Mouse (Mus musculus) megakaryocyte, embryonic 14.5 days (primary cell): ENCODE results near the gene Cbx8. TPM values are rescaled to one million over a fixed set of nuclear protein-coding genes. Genes with fewer than 3 reads are reported as not detected.

ENCODE experiments used
- H3K27me3 ChIP-seq: replicated peaks from 2 replicates; pipeline ENCODE3; 2012; ENCODE audit warnings: inconsistent platforms
- H3K36me3 ChIP-seq: replicated peaks from 2 replicates; pipeline ENCODE3; 2012; ENCODE audit warnings: low read length, inconsistent platforms, mixed read lengths
- H3K4me1 ChIP-seq: 2 replicates; pipeline ENCODE4 v1.6.1; 2012; ENCODE audit warnings: inconsistent platforms
- H3K4me3 ChIP-seq: replicated peaks from 2 replicates; pipeline ENCODE3; 2012; ENCODE audit warnings: moderate library complexity, mild to moderate bottlenecking, inconsistent platforms
- H3K9me3 ChIP-seq: 2 replicates; pipeline ENCODE4 v1.6.1; 2012; ENCODE audit warnings: inconsistent platforms
- FLI1 ChIP-seq: IDR thresholded peaks from 2 replicates; pipeline ENCODE4 v1.6.1; 2012; ENCODE audit warnings: low read length, inconsistent platforms, mixed read lengths
- GATA1 ChIP-seq: IDR thresholded peaks from 3 replicates; pipeline ENCODE4 v1.6.1; 2012; ENCODE audit warnings: mixed read lengths, low read length, inconsistent platforms, borderline replicate concordance
- polyA plus RNA-seq: library from polyadenylated mRNA; stranded (reverse); fragments of >175 nt; gene quantifications from 2 replicates; pipeline ENCODE4 v1.2.3, GENCODE M21; 2012; ENCODE audit warnings: low replicate concordance; ENCODE audit not compliant: insufficient read depth

The Cbx8 gene
- polyA plus RNA-seq, 1 experiment = 2.7 TPM

DNA sequence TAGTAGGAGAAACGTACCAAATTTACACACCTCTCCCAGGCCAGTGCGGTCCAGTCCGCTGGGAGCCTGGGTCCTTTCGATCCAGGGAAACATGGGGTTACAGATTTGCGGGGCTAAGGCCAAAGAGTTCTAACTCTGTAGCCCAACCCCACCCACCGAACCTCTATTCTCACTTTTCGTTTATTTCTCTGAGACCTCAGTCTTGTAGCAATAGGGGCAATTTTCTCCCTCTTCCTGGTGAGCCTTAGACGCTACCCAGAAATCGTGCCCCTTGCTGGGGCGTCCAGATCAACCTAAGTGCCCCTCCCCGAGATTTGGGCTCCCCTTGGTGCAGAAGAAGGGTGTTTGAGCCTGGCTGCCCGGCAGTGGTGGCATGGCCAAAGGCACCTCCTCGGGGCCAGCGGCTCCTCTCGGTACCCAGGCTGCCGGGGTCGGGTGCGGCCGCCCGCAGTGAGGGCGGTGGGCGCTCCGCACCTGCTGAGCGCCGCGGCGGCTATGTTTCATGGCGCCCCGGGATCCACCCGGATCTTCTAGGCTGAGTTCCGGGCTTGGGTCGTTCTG, 14.9 kb upstream of the Cbx8 start:
- H3K4me3 ChIP-seq = peak overlapping the region; percentile 96
- H3K36me3 ChIP-seq = no peaks in the 10 kb centered on the region
- TF ChIP-seq FLI1 = no peak
- peaks cover 75% of the 10 kb centered on the region for H3K4me1 ChIP-seq
- peaks cover 99% of the 10 kb centered on the region for H3K27me3 ChIP-seq
- peaks cover 15% of the 10 kb centered on the region for H3K9me3 ChIP-seq

DNA sequence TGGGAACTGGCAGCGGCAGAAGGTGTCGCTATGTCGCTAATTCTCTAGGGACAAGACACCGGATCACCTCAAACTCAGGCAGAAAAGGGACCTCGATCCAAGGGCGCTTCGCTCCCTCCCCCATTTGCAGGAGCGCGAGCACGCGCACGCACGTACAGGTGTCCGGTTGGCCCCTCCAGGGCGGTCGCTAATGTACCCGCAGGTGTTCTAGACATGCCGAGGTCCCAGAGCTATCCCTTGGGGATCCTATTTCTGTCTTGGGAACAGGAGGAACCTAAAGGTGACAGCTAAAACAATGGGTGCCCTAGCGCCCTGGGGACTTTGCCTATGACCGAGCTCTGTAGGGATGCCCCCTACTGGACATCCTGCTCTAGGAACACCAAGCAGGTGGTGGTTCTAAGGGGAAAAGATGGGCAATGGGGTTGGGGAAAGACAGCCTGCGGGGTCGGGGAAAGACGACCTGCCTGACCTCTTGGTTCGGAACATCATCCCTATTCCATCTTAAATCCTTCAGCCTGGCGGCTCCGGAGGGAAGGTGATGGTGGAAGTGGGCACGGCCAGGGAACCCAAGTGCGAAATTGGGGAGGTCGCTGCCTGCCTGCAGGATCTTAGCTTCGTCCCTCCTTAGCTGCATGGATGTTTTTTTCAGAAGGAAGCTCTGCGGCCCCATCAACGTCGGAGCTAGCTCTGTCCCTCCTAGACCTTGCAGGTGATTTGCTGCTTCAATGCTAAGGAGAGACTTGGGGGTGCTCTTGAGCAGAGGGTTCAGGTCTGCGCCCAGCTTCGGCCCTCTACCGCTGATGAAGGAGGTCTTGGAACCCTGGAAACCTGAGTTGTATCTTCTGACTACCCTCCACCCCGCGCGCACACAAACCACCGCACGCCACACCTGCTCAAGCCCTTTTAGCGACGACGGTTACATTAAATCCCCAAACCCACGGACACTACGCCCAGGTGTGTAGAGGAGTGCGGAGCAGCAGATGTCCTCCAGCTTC, 13.9 kb upstream of the Cbx8 start:
- Histone ChIP-seq H3K9me3 (peaks cover 15% of the 10 kb centered on the region), H3K36me3 (no peaks in the 10 kb centered on the region), H3K27me3 (peaks cover 99% of the 10 kb centered on the region), H3K4me3 (peak overlapping the region; percentile 69), H3K4me1 (peaks cover 80% of the 10 kb centered on the region)
- no peak for TF ChIP-seq FLI1
- no peak for TF ChIP-seq GATA1

DNA sequence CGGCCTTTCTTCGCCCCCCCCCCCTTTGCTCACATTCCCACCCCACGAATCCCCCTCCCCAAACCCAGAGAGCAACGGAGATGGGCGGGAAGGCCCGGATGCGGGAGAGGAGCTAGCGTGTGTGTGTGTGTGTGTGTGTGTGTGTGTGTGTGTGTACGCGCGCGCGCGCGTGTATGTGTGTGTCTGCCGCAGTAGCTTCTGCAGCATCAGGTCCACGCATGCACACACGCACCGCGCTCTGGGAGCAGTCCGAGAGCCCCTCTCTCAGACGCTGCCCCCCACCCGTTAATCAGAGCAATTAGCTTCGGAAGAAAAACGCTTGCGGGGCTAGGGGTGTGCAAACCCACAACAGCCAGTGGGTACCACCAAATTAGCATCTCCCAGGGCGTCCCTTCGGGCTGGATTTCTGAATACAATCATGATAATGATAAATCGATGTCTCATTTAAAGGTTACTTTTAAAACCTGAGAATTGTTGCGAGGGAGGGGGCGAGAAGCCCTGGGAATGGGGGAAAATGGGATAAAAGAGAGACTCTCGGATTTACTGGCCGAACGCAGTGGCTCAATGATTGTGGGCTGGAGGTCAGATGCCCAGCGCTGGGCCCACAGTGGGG, 13.1 kb upstream of the Cbx8 start:
- H3K4me3 ChIP-seq = peak overlapping the region; percentile 85
- H3K27me3 ChIP-seq = peaks cover 99% of the 10 kb centered on the region
- no peak for TF ChIP-seq FLI1
- no peak for TF ChIP-seq GATA1
- peaks cover 83% of the 10 kb centered on the region for H3K4me1 ChIP-seq
- peaks cover 15% of the 10 kb centered on the region for H3K9me3 ChIP-seq
- H3K36me3 ChIP-seq = no peaks in the 10 kb centered on the region

DNA sequence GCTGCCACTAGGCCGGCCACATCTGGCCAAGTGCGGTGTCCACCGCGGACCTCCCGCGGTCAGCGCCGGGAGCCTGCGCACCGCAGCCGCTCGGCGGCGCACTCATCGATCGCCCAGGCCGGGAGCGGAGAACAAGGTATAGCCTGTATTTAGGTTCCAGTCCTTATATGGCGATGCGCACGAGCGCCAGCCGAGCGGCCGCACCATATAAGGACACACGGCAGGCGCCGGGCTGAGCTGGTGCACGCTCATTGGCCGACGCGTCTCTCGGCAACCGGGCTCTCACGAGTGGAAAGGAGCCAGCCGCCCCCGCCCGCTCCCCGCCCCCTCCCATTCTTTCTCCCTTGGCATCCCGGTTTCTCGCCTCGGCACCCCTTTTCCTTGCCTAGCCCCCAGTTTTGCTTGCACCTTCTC, 12.5 kb upstream of the Cbx8 start:
- Histone ChIP-seq H3K9me3 (peaks cover 9% of the 10 kb centered on the region), H3K4me3 (peak overlapping the region; percentile 85), H3K27me3 (peaks cover 99% of the 10 kb centered on the region), H3K36me3 (no peaks in the 10 kb centered on the region), H3K4me1 (peaks cover 81% of the 10 kb centered on the region)
- TF ChIP-seq GATA1 (no peak), FLI1 (no peak)

DNA sequence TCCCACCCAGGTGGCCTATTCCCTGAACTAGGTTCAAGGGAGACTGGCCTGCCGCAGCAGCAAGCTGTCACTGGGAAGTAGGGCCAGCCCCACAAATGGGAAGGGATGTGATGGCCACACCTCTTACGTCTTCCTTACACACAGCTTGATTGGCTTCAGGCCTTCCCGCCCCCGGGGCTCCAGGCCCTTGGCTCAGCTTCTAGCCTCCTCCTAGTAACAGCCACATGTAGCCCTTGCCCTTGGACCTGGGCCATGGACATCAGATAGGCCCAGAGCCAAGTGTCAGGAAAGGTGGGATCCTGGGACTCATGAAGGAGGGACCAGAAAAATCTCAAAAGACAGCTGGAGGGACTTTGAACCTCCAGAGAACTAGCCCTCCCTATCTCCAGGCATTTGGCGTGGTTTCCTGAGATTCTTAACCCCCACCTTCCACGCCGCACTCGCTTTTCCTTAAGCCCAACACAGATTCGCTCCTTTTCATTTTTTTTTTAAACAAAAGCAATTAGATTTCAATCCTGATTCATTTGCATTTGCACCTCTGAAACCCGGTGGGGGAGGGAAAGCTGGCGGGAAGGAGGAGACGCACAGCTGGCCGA, 12.0 kb upstream of the Cbx8 start:
- Histone ChIP-seq H3K27me3 (peaks cover 99% of the 10 kb centered on the region), H3K4me1 (peaks cover 81% of the 10 kb centered on the region), H3K4me3 (peak overlapping the region; percentile 85), H3K36me3 (no peaks in the 10 kb centered on the region), H3K9me3 (peaks cover 7% of the 10 kb centered on the region)
- no peak for TF ChIP-seq GATA1
- TF ChIP-seq FLI1 = no peak

DNA sequence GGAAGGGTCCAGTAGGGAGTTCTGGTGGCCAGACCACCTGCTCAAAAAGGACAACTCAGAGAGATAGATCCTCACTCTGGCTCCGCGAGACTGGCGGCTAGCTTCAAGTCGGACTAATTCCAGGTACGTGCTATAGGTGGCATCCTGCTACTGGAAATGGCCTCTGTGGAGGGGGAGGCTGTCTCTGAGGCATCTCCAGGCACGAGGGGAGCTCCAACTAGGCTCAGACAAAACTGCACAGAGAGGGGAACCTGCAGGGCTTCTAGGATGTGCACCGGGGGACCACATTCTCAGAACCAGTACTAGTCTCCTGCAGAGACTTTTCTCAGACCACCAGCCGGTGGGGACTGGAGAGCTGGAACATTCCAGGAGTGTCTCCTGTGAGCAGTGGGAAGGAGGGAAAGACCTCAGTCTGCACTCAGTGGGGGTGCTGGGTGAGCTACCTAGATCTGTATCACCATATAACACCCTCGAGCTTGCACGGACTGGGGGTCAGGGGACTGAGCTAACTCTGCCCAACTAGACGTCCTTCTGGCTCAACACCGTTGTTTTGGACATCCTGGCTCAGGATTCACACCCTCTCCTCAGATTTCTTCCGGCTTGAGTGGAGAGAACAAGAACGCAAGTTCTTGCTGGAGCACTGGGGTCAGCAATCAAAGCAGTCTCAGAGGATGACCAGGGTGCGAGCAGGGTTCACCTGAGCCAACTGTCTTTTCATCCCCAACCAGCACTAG, 11.3 kb upstream of the Cbx8 start:
- Histone ChIP-seq H3K4me3 (no peak overlapping the region), H3K36me3 (no peaks in the 10 kb centered on the region), H3K4me1 (peaks cover 81% of the 10 kb centered on the region), H3K9me3 (peaks cover 7% of the 10 kb centered on the region), H3K27me3 (peaks cover 99% of the 10 kb centered on the region)
- TF ChIP-seq FLI1 (no peak), GATA1 (no peak)

DNA sequence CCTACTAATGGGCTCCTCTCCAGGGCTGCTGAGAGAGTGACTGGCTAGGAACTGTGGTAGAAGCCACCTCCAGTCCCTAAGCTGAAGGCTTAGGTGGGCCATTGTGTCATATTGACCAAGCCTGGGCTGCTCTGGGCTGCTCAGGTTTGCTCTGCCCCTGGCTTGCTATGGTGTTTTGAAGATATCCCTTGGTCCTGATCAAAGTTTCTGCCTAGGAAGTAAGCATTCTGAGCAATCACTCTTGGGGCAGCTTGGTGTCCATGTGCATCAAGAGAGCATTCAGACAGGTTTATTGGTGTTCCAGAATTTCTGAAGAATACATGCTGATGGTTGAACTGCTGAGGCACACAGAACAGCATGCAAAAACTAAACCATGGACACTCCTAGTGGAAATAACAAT, 10.7 kb upstream of the Cbx8 start:
- Histone ChIP-seq H3K4me3 (no peak overlapping the region), H3K4me1 (peaks cover 81% of the 10 kb centered on the region), H3K36me3 (no peaks in the 10 kb centered on the region), H3K9me3 (peaks cover 9% of the 10 kb centered on the region), H3K27me3 (peaks cover 99% of the 10 kb centered on the region)
- TF ChIP-seq GATA1 (no peak), FLI1 (no peak)

DNA sequence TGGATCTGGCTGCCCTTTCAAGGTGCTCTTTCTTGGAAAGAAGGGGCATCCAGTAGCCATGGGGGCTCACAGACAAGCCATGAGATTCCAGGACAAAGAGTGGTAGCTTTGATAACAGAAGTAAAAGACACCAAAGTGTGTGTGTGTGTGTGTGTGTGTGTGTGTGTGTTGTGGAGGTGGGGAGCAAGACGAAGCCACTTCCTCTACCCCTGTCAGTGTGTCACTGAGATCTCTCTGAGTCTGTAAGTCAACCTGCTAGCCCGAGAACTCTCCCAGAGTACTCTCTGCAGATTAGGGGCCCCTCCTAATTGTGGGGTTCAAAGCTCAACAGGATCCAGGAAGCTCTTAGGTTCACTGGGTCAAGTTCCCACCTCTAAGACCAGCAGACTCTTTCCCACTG, 9.6 kb upstream of the Cbx8 start:
- Histone ChIP-seq H3K4me3 (no peak overlapping the region), H3K4me1 (peaks cover 73% of the 10 kb centered on the region), H3K36me3 (no peaks in the 10 kb centered on the region), H3K27me3 (peaks cover 100% of the 10 kb centered on the region), H3K9me3 (peaks cover 10% of the 10 kb centered on the region)
- TF ChIP-seq FLI1 (no peak), GATA1 (no peak)

DNA sequence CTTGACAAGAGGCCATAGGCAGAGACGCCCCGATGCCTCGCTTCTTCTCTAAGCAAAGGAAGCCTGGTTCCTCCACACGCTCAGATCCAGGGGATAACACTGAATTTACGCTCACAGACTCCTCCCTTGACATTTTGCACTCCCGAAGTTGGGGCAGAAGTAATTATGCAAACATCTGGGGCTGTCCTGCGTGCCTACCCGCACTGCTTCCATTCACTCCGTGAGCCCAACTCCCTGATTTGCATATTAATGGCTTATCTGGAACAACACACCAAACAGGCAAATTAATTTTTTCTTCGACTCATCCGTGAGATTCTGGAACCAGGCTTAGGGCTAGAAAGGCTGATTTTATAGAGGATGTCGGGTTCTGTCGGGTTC, 7.4 kb upstream of the Cbx8 start:
- TF ChIP-seq GATA1 (no peak), FLI1 (no peak)
- peaks cover 100% of the 10 kb centered on the region for H3K27me3 ChIP-seq
- peaks cover 72% of the 10 kb centered on the region for H3K4me1 ChIP-seq
- H3K36me3 ChIP-seq = no peaks in the 10 kb centered on the region
- H3K9me3 ChIP-seq = 0 out of 2 replicates have a peak, but pooled peaks cover 3% of the 10 kb centered on the region
- H3K4me3 ChIP-seq = peak overlapping the region; percentile 5
